Mouse (Mus musculus) 416B (cell line): ENCODE data around the gene Ccdc159.

ENCODE experiments used
- DNase-seq: peaks from one replicate; pipeline ENCODE4 v3.0.0; 2011; ENCODE audit warnings: low read depth

Gene Ccdc159

DNA sequence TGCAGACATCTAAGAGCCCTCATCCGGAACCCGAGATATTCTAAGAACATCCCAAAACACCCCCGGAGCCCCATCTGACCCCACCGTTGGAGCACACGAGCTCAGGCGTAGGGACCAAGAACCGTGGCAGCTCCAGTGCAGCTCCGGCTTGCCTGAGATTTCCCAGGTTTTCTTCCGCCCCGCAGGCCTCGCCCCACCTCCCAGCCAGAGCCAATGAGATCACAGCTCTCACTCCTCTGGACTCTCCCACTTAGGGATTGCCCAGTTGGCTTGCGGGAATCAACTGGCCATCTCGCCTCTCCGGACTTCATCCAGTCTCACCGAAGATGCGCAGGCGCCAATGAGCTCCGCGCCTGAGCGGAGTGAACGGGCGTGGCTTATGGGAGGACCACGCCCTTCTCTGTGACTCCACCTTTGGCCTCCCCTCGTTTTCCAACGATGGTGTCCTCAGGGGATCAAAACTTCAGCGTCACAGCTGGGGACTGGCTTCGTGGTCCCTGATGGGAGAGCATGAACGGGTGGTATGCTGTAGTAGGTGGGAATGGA lies at the start of gene Ccdc159, which contains the start of gene Tmem205:
Gene Ccdc159 (plus strand): TSS at position 264 of the 546 bp plus-strand sequence.
Gene Tmem205 (minus strand): TSS at position 349 of the 546 bp plus-strand sequence.
- peak; percentile 99 for DNase-seq

DNA sequence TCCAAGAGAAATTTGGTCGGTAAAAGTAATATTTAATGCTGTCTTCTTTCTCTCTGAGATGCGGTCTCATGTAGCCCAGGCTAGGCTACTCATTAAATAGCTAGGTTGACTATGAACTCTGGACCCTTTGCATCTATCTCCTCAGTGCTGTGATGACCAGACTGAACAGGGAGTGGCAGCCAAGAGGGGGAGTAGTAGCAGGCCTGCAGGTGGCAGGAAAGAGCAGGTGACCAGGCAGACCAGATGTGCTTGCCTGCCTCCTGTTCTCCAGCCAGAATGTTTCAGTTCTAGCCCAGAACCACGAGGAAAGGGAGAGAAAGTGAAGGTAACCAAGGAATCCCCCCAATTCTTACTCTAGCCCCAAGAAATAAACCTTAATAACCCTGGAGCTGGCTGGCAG lies 38.0 kb upstream of the Ccdc159 start:
- DNase-seq: peak; percentile 58

DNA sequence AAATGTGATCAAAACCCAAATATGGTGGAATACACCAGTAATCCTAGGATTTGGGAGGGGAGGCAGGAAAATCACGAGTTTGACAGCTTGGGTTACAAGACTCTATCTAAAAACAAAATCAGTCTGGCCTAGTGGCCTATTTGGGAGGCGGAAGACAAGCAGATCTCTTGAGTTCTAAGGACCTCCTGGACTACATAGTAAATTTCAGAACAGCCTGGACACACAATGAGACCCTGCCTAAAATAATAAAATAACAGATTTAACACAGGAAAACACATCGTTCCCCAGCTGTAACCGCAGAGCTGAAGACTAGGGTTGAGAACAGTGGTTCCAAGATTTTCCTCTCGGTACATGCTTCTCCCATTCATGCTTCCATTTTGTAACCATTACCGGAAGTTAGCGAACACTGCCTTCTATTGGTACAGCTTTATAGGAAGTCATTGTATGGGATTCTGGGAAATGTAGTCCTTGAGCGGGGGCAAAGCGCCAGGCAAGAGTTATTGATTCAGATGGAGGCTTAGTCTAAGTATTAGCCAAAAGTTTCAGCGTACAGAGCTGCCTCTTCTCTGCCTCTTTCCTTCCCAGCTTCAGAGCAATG lies 25.9 kb upstream of the Ccdc159 start:
- peak; percentile 94 for DNase-seq

DNA sequence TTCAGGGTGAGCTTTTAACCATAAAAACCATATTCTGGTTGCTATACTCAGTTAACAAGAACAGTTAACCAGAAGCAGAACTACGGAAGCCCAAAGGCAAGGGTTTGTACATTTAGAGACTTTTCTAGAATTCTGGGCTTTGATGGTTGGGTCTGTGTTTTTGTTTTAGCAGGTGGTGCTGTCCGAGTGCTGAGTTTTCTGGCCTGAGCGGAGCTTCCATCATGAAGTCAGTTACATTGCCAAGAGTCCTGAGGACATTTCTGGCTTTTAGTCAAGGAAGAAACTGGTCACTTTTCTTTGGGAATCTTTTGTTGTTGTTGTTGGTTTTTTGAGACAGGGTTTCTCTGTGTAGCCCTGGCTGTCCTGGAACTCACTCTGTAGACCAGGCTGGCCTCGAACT lies 23.2 kb upstream of the Ccdc159 start:
- DNase-seq: no peak

DNA sequence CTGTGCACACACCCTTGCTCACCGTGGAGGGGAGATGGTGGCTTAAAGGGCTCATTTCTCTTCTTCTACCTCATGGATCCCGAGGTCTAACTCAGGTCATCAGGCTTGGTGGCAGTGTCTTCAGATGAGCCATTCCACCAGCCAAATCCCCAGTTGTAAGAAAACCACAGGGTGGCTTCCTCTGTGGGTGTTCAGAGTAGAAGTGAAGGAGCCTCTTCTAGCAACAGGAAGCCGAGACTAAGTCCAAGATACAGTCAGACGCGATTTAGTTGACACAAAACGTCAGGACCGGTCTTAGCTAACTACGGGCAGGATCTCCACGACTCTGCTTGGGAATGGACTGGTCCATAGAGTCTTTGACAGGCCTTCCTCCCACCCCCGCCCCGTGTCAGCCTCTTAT lies 19.1 kb upstream of the Ccdc159 start:
- peak; percentile 77 for DNase-seq

DNA sequence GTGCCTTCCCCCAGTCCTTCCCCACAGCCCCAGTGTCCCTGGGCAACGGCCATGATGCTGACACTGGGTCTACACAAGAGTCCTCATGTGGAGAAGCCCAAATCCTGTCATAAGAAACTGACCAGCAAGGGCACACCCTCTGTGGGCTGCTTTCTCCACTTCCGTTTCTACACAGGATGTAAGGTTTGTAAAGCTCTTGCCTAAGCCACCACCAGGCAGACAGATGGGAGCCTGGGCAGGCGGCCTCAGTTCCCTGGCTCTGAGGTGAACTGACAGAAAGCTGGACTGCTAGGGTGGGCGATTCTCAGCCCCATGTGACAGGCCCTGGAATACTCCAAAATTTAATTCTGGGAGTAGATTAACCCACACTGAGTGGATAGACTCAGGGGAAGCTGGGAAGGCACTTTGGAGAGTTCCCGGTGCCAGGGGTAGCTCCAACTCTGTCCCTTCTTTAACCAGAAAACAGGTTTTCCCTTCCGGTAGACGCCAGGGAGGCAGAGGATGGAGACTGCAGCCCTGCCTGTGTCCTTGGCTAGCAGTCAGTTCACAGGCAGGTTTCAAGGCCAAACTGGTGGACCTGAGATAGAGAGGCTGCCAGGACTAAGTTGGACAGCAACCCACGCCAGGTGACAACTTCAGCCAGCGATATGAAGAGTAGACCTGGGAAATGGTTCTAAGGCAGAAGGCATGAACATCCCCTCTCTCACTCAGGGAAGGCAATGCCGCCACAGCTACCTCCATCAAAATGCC lies 17.6 kb upstream of the Ccdc159 start:
- DNase-seq: peak; percentile 89

DNA sequence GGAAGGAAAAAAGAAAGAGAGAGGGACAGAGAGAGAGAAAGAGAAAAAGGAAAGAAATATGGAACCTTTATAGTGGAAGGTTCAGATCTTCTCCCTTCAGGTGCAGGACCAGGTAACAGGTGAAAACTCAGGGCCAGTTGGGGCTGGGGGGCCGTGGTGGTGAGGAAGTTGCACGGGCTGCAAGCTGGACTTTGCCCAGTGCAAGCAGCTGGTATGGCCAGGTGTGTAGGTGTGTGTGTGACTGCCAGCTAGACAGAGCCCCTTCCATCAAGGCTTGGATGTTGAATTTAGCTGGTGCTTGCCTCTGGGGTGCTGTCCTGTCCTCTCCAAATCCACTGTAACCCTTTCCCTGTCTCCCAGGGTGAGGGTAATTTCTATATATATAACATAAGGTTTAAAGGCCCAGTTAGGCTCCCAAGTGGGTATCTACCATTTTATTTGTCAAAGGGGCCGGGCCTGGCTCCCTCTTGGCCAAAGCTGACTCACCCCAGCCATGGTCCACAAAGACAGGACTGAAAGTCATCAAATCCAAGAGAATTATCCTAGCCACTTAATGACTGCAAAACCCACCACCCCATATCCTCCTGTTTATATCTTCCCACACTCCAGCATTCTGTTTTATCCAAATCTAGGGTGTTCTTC lies 10.3 kb upstream of the Ccdc159 start:
- DNase-seq: no peak

DNA sequence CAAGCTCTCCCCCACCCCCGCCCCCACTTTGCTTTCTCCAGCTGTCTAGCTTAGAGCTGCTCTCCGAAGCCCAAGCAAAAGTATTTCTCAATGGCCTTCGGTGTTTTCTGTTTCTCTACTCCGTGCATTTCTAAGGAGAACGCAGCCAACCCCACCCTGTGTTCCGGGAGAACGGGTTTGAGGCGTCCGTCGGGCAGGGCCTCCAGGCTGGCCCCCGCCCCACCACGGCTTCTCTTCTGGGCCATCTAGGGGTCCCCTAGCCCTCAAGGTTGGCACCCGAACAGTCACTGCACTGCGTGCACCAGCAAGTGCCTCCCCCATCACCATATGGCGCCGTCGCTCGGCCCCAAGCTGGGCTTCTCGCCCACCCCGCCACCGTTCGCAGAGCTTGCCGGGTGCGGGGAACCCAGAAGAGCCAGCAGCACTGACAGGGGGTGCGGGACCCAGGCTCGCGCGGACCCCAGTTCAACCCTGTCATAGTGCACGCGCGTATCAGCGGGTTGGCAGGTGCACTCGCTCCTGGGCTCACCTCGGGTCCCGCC lies 9.7 kb upstream of the Ccdc159 start:
- peak; percentile 37 for DNase-seq

DNA sequence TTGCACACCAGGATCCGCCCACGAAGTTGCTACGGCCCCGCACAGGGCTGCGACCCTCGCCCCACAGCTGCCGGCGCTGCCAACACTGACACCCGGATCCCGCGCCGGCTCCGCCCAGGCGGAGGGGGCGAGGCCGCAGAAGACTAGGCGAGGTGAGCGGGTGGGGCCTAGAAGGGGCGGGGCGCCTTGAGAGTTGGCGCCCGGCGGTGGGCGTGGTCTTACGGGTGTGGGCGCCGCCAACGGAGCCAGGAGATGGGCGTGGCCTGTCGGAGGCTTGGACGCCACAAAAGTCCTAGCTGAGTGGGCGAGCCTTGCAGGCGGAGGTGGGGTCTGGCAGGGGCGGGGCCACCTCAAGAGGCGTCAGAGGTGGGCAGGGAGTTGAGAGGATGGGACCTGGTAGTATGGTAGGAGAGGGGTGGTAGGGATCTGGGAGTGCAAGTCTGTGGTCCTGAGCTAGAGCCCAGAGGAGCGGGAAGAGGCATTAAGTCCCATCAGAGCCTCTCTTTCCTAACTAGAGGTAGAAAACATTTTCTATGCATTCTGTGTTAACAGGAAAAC lies 9.2 kb upstream of the Ccdc159 start, which contains the start of gene Rab3d:
Gene Rab3d (minus strand): TSS at position 158 of the 558 bp plus-strand sequence.
- peak; percentile 98 for DNase-seq

DNA sequence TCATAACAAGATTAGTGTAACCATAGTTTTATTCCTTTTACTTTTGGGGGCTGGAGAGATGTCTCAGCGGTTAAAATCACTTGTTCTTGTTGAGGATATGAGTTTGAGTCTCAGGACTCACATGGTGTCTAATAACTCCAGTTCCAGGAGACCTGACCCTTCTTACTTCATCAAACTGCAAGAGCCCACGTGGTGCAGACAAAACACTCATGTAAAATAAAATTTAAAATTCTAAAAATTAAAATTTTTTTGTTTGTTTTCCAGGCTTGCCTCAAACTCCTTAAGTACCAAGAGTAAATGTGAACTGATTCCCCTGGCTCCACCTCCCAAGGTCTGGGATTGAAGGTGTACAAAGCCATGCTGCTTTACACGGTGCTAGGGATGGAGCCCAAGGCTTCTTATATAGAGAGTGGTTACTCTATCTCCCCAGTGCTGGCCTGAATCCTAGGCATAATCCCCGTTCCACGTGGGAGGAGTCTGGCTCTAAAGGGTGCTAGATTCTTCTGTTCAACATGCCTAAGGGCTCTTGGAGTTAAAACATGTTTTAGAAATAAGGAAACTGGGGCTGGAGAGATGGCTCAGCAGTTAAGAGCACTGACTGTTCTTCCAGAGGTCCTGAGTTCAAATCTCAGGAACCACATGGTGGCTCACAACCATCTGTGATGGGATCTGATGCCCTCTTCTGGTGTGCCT lies 8.4 kb upstream of the Ccdc159 start:
- DNase-seq: no peak

DNA sequence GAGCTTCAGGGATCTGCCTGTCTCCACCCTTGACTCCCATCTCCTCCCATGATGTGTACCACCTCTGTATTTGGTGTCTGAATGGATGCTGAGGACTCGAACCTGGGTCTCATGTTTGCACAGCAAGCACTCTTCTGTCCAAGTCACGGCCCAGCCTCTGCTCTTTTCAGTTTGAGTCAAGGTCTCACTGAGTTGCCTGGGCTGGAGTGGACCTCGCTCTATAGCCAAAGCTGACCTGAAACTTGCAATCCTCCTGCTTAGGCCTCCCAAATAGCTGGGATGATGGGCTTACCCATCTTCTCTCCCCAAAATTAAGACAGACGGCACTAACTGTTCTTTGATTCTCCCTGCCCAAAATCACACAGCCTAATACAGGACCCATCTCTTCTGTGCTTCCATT lies 4.2 kb upstream of the Ccdc159 start:
- DNase-seq: peak; percentile 10

DNA sequence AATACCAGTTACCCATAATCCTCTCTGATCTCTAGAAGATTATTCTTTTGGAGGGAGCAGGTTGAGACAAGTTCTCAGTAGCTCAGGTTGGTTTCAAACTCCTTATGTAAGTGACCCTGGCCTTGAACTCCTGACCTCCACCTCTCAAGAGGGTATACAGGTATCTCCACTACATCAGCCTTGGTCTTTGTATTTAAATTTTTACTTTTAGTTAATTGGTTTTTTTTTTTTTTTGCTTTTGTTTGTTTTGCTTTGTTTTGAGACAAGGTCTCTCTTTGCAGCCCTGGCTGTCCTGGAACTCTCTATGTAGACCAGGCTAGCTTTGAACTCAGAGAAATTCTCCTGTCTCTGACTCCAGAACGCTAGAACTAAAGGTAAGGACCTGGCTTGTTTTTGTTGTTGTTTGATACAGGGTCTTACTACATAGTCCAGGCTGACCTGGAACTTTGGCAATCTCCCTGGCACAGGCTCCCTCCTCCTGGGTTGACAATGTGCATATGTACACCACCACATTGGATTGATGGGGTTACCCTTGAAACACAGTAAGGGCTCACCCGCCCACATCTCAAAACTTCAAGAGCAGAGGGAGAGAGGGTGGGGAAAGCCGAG lies 3.7 kb upstream of the Ccdc159 start:
- DNase-seq: no peak

DNA sequence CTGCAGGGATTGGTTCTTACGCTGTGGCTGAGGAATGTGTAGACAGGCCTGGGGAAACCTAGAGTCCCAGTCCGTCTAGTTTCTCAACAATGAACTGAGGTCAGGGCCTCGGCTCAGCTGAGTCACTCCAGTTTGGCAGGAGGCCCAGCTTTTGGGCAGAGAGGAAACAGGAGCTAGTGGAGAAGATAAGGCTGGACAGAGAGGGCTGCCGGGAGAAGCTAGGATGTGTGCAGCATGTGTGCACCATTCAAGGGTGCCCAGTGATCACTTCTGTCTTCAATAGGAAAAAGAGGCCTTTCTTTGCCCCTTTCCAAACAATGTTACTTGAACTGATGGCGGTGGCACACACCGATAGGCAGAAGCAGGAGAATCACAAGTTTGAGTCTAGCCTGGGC lies 3.2 kb upstream of the Ccdc159 start:
- peak; percentile 99 for DNase-seq

DNA sequence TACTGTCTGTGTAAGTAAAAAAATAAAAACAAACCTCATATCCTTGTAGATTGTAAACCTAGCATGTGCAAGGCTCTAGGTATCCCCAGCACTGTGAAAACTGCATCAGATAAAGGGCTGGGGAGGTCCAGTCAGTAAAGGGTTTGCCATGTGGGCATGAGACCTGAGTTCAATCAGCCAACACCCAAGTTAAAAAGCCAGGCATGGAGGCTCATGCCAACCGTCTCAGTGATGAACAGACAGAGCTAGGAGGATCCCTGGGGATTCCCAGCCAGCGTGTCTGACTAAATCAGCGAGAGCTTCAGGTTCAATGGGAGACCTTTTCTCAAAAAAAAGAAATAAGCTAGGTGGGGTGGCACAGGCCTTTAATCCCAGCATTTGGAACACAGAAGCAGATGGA lies 2.2 kb upstream of the Ccdc159 start:
- DNase-seq: no peak

DNA sequence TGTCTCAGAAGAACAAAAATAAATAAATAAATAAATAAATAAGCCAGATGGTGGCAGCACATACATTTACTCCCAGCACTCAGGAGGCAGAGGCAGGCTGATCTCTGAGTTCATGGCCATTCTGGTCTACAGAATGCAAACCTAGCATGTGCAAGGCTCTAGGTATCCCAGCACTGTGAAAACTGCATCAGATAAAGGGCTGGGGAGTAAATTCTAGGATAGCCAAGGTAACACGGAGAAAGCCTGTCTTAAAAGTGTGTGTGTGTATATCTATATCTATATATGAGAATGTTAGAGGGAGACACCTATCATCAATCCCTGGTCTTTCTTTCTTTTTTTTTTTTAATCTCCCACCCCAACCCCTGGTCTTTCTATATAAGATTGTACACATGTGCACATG lies 1.8 kb upstream of the Ccdc159 start:
- DNase-seq: no peak

DNA sequence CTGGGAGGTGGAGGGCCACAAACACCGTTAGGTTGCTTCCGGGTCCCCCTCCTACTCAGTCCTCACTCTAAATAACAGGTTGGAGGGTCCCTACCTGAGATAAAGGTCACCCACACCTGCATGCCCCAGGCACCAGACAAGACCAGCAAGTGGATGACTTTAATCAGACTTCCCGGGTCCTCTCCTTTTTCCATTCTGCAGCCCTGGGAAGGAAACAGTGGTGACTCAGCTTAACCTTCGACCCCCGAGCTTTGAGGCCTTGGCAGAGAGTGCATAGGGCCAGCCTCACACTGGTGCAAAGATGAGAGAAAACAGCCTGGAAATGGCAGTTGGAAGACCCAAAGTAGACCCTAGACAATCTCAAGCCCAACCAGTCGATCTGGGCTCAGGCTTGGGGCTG lies 1.1 kb upstream of the Ccdc159 start:
- DNase-seq: peak; percentile 69

DNA sequence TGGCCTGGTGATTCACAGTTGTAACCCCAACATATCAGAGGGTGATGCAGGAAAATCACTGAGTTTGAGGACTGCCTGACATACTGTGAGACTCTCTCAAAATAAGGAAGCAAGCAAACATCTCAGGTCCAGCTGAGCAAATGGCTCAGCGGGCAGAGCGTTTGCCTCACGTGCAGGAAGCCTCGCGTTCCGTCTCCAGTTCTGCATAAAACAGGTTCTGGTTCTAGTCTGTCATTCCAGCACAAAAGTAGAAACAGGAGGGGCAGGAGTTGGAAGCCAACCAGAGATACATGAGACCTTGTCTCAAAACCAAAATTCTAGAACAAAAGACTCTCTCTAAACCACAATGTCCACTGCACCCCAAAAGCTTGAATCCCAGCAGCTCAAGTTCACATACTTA lies 487 bp upstream of the Ccdc159 start:
- peak; percentile 64 for DNase-seq

DNA sequence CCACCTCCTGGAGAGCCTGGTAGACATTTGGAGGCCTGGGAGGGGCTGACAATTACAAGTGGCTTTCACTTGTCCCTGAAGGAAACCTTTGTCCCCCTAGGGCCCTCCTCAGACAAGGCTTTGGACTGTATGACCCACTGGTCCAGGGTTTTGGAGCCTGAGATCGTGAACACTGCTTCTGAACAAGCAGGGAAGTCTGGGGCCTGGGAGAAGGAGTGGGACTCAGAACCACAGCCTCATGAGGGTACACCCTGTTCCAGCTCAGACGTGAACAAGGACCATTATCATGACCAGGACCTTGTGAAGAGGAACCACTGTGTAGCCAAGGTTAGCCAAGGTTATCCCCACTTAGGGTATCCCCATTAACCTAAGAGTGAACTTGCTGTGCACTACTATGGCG lies 1.9 kb downstream of the Ccdc159 start:
- DNase-seq: no peak

DNA sequence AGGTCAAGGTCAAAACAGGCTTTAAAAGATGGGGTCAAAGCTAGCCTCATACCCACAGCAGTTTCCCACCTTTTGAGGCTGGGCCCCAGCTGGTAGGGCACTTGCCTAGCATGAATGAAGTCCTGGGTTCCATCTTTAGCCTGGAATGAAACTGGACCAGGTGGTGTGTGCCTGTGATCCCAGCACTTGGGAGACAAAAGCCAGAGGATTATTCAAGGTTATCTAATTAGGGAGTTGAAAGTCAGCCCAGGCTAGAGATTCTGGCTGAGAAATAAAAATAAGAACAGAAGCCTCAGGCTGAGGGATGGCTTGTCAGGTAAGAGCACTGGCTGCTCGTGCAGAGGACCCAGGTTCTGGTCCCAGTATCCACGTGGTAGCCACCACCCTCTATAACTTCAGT lies 4.7 kb downstream of the Ccdc159 start:
- no peak for DNase-seq

DNA sequence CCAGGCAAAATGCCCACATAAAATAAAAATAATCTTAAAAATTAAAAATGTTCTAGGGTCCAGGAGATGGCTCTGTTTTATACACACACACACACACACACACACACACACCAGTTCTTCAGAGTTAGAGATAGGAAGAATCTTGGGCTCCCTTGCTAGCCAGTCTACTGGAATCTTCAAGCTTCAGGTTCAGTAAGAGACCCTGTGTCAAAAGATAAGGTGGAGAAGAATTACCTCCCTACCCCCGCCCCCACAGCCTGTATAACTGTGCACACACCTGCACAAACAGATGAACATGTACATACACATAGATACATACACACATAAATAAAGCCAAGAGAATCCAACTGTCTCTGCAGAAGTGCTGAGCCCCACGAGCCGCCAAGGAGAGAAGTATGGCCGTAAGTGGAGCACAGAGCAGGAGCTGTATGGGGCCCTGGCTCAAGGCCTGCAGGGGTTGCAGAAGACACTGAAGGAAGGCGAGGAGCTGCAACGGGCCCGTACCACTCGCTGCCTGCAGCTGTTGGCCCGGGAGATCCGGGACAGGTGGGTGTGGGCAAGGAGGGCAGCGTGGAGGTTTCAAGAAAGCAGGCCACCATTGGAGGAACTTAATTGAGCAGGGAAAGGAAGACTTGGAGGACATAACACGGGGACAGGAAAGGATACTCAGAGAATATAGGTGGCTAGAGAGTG lies 5.3 kb downstream of the Ccdc159 start:
- no peak for DNase-seq

DNA sequence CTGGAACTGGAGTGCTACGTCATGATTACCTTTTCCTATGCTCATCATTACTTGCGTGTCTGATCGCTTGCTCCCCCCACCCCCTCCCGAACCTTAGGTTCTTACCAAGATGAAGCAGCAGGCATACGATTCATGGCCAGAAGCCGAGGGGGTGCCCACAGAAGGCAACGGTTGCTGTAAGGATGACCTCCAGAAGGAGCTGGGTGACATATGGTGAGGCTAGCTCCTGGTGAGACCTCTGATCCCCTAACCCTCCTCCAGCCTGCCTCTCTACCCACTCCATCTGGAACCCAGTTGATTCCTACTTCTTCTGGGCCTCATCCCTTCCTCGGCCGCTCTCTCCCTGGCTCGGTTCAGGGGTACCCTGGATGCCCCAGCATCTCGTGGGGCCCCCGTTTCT lies 6.8 kb downstream of the Ccdc159 start:
- DNase-seq: no peak
